Mouse (Mus musculus) cerebellum, adult (tissue): ENCODE data around the gene Nfe2l2.

Experiments
- ATAC-seq: cut with Nextera tagmentation; 2 replicates; pipeline ENCODE4 v1.9.2; 2017; ENCODE audit warnings: mild to moderate bottlenecking, moderate library complexity, mixed read lengths; ENCODE audit not compliant: insufficient number of reproducible peaks, low FRiP score, low TSS enrichment

Gene Nfe2l2

GRCm38 (mm10) chr2:75626597-75627440 lies 77.6 kb downstream of the Nfe2l2 start:
- ATAC-seq: no peak
